Mouse (Mus musculus) neural tube, embryonic 13.5 days (tissue): ENCODE data around the gene Rab31. TPM values are rescaled to one million over a fixed set of nuclear protein-coding genes. Genes with fewer than 3 reads are reported as not detected.

Experiments used
- ATAC-seq: fragments of 200-750 bp; cut with Nextera tagmentation; 2 replicates; pipeline ENCODE4 v1.8.0; 2017; ENCODE audit warnings: low read depth, mild to moderate bottlenecking, moderate TSS enrichment, moderate library complexity
- H3K27ac ChIP-seq: fragments of 300-500 bp; sonication (generic); replicated peaks from 2 replicates; pipeline ENCODE4 v1.5.1; 2015; ENCODE audit warnings: moderate library complexity, mild to moderate bottlenecking, inconsistent platforms
- H3K27me3 ChIP-seq: fragments of 300-500 bp; sonication (generic); 2 replicates; pipeline ENCODE4 v1.6.1; 2015; ENCODE audit warnings: mild to moderate bottlenecking, inconsistent platforms
- H3K36me3 ChIP-seq: fragments of 300-500 bp; sonication (generic); 2 replicates; pipeline ENCODE4 v1.6.1; 2015; ENCODE audit warnings: mild to moderate bottlenecking, inconsistent platforms
- H3K4me1 ChIP-seq: fragments of 300-500 bp; sonication (generic); replicated peaks from 2 replicates; pipeline ENCODE4 v1.6.1; 2015; ENCODE audit warnings: inconsistent platforms
- H3K4me2 ChIP-seq: fragments of 300-500 bp; sonication (generic); 2 replicates; pipeline ENCODE4 v1.6.1; 2015; ENCODE audit warnings: inconsistent platforms, mild to moderate bottlenecking, moderate library complexity
- H3K4me3 ChIP-seq: fragments of 300-500 bp; sonication (generic); 2 replicates; pipeline ENCODE4 v1.5.1; 2015; ENCODE audit warnings: mild to moderate bottlenecking, inconsistent platforms
- H3K9ac ChIP-seq: fragments of 300-500 bp; sonication (generic); 2 replicates; pipeline ENCODE4 v1.6.1; 2015; ENCODE audit warnings: moderate library complexity, mild to moderate bottlenecking, inconsistent platforms
- H3K9me3 ChIP-seq: fragments of 300-500 bp; sonication (generic); 2 replicates; pipeline ENCODE4 v1.6.1; 2016; ENCODE audit warnings: inconsistent platforms
- WGBS: fragments of 180-500 bp; shearing (Covaris S2); methylation state at CpG from one replicate; pipeline ENCODE4 v1.1.7; 2015; 5-methylcytosine and 5-hydroxymethylcytosine counted together
- polyA plus RNA-seq: library from polyadenylated mRNA; unstranded; fragments of >200 nt; fragmentation: Nextera tagmentation; extraction: Ambion mirVana; gene quantifications from 2 replicates; pipeline ENCODE4 v1.2.1, GENCODE M21; 2015

Rab31 gene
- polyA plus RNA-seq, 1 experiment from 2014 or later = 65.5 TPM

DNA sequence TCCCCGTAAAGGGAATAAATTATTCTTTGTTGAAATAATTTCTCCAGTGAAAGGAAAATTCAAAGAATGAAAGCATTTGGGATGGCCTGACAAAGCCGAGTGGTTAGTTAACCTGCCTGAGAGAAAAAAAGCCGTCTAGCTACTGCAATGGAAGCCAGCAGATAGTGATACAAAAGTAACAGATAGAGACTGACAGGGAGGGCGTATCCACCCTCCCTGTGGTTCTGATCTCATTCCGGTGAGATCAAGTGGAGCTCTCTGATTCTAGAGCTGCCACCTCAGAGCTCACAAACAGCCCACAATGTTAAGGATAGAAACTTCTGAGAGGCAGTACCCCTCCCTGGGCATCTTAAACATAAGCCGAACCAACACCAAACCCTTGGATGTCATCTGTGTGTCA, 23.6 kb downstream of the Rab31 start:
- Histone ChIP-seq H3K27ac (no peak overlapping the region), H3K4me2 (no peak overlapping the region), H3K9ac (no peak overlapping the region), H3K4me3 (no peak overlapping the region), H3K9me3 (peaks cover 9% of the 10 kb centered on the region), H3K27me3 (no peaks in the 10 kb centered on the region), H3K36me3 (peaks cover 17% of the 10 kb centered on the region), H3K4me1 (peaks cover 11% of the 10 kb centered on the region; the same call in 1 of the 2 replicates)
- 85% methylated on average over 6 of the region's 6 CpGs for WGBS
- ATAC-seq = no peak

DNA sequence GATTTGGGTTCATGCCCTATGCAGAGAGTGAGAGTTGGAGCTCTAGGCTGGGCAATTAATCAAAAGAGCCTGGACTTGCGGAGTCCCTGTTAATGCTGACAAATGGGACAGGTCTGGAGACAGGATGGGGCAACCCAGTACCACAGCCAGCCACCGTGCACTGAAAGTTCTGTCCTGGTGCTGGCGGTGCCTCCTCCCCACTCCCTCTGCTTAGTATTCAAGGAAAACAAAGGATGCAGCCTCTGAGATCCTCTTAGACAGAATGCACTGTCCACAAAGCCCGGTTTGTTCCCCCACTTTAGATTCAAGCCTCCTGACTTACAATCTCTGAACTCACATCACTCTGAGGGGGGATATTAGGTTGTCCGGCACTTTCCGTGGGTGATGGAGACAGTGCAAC, 26.2 kb downstream of the Rab31 start:
- Histone ChIP-seq H3K4me1 (peaks cover 37% of the 10 kb centered on the region), H3K4me3 (no peak overlapping the region), H3K36me3 (peaks cover 10% of the 10 kb centered on the region; the same call in 1 of the 2 replicates), H3K4me2 (no peak overlapping the region), H3K9me3 (no peaks in the 10 kb centered on the region; the same call in 1 of the 2 replicates), H3K27me3 (no peaks in the 10 kb centered on the region), H3K9ac (no peak overlapping the region), H3K27ac (peak overlapping the region; percentile 28; the same call in 1 of the 2 replicates)
- ATAC-seq = no peak
- WGBS = 55% methylated on average over 6 of the region's 6 CpGs

DNA sequence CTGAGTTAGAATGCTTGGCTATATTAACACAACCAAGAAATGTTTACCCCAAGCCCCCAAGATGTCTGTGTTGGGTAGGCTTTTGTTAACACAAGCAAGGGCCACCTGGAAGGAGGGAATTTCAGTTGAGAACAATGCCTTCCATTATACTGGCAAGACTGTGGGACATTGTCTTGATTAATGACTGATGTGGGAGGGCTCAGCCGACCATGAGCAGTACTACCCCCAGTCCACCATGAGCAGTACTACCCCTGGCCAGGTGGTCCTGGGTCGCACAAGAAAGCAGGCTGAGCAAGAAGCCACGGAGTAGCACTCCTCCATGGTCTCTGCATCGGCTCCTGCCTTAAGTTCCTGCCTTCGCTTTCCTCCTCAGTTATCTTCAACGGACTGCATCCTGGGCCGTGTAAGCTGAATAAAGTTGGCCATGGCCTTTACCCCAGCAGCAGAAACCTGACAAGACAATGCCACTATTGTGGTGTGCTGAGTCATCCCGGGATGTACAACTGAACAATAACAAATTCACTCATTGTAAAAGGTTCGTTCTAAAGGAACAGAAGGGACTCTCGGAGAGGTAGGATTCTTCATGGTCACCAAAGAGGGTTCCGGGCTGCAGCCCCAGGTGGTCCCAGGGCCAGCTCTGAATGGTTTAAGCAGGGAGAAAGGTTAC, 28.8 kb downstream of the Rab31 start:
- no peaks in the 10 kb centered on the region for H3K9me3 ChIP-seq
- ATAC-seq = no peak
- H3K4me1 ChIP-seq = peaks cover 37% of the 10 kb centered on the region
- WGBS = 59% methylated on average over 11 of the region's 11 CpGs
- no peak overlapping the region for H3K9ac ChIP-seq
- no peaks in the 10 kb centered on the region for H3K27me3 ChIP-seq
- no peak overlapping the region for H3K4me2 ChIP-seq
- H3K27ac ChIP-seq = peak overlapping the region; percentile 90
- H3K36me3 ChIP-seq = 0 out of 2 replicates have a peak, but pooled peaks cover 7% of the 10 kb centered on the region
- H3K4me3 ChIP-seq = no peak overlapping the region

DNA sequence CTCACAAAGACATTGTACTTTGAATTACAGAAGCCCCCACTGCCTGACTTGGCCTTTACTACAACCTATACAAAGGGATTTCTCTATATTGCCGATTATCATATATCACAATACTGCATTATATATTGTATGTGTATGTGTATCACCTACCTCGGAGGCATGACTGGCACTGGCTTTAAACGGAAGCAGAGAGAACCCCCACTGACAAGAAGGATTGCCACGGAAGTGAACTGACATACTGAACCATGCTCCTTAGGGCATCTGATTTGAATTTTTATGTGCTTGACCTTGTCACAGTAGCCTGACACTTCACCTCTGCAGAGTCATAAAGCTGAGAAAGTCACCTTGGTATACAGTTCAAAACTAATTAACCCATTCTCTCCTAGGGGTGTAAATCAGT, 29.6 kb downstream of the Rab31 start:
- 0 out of 2 replicates have a peak, but pooled peaks cover 7% of the 10 kb centered on the region for H3K36me3 ChIP-seq
- no peak overlapping the region for H3K9ac ChIP-seq
- H3K27me3 ChIP-seq = no peaks in the 10 kb centered on the region
- H3K4me2 ChIP-seq = peak overlapping the region; percentile 0; the same call in 1 of the 2 replicates
- no peak overlapping the region for H3K4me3 ChIP-seq
- H3K9me3 ChIP-seq = no peaks in the 10 kb centered on the region
- 23% methylated on average over 4 of the region's 4 CpGs for WGBS
- peaks cover 37% of the 10 kb centered on the region for H3K4me1 ChIP-seq
- ATAC-seq = peak; percentile 42
- H3K27ac ChIP-seq = peak overlapping the region; percentile 90

DNA sequence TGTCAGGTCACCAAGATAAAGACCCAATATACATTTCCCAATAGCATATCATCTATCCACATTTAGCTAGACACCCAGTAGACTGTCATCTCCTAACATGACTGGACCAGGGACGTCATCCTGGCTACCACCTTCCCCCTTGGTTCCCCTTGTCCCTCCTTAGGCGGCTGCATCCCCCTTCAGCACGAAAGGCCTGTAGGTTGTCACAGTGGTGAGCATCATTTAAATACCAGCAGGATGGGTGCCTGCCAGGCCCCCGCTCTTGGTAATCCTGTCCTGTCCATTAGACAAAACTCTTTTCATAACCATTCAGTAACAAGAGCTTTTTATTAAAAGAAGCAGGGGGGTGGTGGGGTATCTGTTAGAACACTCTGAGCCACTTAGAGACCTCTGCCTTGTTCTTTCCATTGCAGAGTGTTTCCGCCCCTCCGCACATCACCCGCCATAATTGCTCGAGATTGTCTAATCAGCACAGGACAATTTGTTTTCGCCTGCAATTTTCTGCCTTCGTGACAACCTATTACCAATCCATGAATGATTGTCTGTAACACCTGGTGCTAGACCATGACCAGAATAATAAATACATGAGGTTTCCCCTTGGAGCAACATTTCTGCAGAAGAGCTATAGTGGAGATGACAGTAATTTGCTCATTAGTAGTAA, 30.2 kb downstream of the Rab31 start:
- H3K9ac ChIP-seq = no peak overlapping the region
- H3K9me3 ChIP-seq = no peaks in the 10 kb centered on the region
- no peaks in the 10 kb centered on the region for H3K27me3 ChIP-seq
- peak overlapping the region; percentile 90 for H3K27ac ChIP-seq
- ATAC-seq = peak; percentile 88
- peak overlapping the region; percentile 3; the same call in 1 of the 2 replicates for H3K4me2 ChIP-seq
- WGBS = 26% methylated on average over 10 of the region's 10 CpGs
- H3K36me3 ChIP-seq = 0 out of 2 replicates have a peak, but pooled peaks cover 7% of the 10 kb centered on the region
- H3K4me1 ChIP-seq = peaks cover 37% of the 10 kb centered on the region
- H3K4me3 ChIP-seq = no peak overlapping the region

DNA sequence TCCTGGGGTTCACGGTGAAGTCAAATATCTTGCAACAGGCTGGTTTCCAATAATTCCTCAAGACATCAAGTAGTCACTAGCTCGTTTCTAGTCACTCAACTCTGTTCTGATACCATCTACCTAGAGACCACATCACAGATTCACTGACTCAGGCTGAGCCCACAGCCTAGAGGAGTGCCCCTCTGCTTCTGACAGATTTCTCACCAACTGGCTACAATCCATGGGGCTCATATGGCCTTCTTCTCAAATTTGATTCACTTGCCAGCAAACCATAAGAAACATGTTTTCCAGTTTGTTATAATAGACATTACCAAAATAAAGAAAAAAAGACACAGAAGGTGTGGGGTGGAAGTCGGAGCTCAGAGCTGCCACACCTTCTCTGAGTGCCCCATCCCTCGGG, 31.0 kb downstream of the Rab31 start:
- H3K36me3 ChIP-seq = 0 out of 2 replicates have a peak, but pooled peaks cover 7% of the 10 kb centered on the region
- H3K9ac ChIP-seq = no peak overlapping the region
- H3K4me1 ChIP-seq = peaks cover 34% of the 10 kb centered on the region
- peak overlapping the region; percentile 90 for H3K27ac ChIP-seq
- WGBS = 88% methylated on average over 4 of the region's 4 CpGs
- no peak overlapping the region for H3K4me2 ChIP-seq
- H3K4me3 ChIP-seq = no peak overlapping the region
- ATAC-seq = no peak
- no peaks in the 10 kb centered on the region for H3K27me3 ChIP-seq
- no peaks in the 10 kb centered on the region for H3K9me3 ChIP-seq

DNA sequence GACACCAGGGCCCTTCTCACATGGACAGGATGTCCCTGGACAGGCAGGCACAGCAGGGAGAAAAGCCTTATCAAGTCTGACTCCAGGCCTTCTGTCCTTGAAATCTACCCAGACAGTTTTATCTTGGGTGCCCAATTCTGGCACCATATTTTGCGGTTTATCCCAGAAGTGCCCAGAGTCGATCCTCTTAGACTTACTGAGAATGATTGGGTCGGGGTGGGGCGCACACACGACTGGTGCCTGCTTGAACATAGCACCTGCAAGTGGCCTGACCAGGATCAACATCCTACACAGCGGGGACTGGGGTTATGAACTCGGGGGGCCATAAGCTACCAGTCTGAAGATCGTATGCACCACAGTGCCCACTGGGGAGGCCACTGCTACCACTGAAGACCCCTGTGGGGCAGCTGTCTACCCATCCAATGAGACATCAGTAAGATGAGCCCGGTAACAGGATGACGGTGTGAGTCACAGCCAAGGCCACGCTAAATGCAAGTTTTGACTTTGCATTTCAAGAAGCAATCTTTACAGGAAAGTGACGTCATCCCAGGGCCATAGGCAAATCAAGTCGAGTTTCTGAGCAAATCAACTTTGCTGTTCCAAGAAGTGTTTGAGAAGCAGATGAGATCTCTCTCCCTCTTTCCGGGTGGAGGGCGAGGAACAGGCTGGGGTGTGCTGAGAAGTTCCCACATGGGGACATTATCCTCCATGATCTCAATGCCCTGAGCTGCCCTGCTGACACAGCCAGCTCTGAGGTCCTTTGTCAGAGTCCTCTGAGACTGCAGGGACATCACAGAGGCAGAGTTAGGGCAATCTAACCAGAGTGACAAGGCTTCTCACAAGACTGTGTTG, 32.5 kb downstream of the Rab31 start:
- H3K4me3 ChIP-seq = no peak overlapping the region
- no peak overlapping the region for H3K9ac ChIP-seq
- no peaks in the 10 kb centered on the region for H3K9me3 ChIP-seq
- H3K4me2 ChIP-seq = no peak overlapping the region
- WGBS = 84% methylated on average over 15 of the region's 15 CpGs
- H3K36me3 ChIP-seq = 0 out of 2 replicates have a peak, but pooled peaks cover 2% of the 10 kb centered on the region
- H3K4me1 ChIP-seq = peaks cover 28% of the 10 kb centered on the region
- ATAC-seq = no peak
- no peak overlapping the region for H3K27ac ChIP-seq
- no peaks in the 10 kb centered on the region for H3K27me3 ChIP-seq

DNA sequence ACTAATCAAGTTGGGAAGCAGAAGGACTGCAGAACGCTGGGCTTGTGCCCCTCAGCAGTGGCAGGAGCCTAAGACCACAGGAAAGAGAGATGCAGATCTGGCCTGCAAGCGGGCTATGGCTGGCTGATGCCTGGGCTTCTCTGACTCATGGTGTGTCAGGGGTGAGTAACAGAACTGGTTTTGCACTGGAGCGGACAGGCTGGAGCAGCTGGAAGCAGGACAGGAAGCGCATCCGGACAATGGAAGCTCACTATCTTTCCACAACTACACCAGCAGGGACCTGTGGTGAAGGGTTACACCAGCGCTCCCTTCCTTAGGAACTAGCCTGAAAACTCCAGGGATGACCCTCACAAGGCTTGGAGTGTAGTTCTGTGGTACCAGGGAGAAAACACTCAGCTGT, 34.9 kb downstream of the Rab31 start:
- no peak for ATAC-seq
- 89% methylated on average over 6 of the region's 6 CpGs for WGBS
- no peak overlapping the region for H3K4me2 ChIP-seq
- H3K4me3 ChIP-seq = no peak overlapping the region
- no peaks in the 10 kb centered on the region for H3K36me3 ChIP-seq
- H3K27me3 ChIP-seq = no peaks in the 10 kb centered on the region
- no peaks in the 10 kb centered on the region for H3K9me3 ChIP-seq
- no peak overlapping the region for H3K9ac ChIP-seq
- no peak overlapping the region for H3K27ac ChIP-seq
- peaks cover 12% of the 10 kb centered on the region for H3K4me1 ChIP-seq

DNA sequence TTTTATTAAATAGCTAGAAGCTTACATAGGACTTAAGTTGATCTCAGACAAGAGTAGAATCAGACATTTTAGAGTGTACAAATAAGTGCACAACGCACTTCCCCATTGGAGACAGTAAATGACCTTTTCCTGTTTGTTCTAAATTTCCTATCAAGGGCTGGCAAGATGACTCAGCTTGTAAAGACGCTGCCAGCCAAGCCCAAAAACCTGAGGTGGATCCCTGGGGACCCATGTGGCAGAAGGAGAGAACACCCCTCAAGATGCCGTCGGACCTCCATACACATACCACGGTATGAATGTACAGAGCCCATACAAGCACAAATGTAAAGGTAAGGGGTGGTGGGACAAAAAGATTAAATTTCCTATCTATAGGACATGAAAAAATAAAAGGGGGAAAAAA, 35.4 kb downstream of the Rab31 start:
- H3K27ac ChIP-seq = no peak overlapping the region
- ATAC-seq = no peak
- peaks cover 8% of the 10 kb centered on the region for H3K4me1 ChIP-seq
- H3K9me3 ChIP-seq = no peaks in the 10 kb centered on the region
- WGBS = 71% methylated on average over 5 of the region's 5 CpGs
- H3K9ac ChIP-seq = no peak overlapping the region
- no peak overlapping the region for H3K4me2 ChIP-seq
- H3K36me3 ChIP-seq = no peaks in the 10 kb centered on the region
- H3K27me3 ChIP-seq = no peaks in the 10 kb centered on the region
- no peak overlapping the region for H3K4me3 ChIP-seq

DNA sequence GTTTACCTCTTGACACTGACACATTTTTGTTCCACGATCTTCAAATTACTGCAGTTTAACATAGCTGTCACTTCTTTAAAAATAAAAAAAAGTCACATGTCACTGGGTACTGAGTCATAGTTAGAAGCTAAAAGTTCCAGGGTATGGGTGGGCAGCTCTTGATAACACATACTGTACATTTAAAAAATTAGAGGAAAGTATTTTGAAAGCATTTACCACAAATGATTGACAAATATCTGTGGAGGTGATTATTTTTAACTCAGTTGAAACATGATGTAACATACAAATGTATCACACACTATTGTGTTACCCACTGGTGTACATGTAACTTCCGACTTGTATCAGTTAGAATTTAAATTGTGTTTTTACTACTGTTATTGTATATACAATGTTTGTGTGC, 37.5 kb downstream of the Rab31 start:
- H3K27ac ChIP-seq = no peak overlapping the region
- no peak for ATAC-seq
- no peak overlapping the region for H3K9ac ChIP-seq
- H3K4me3 ChIP-seq = no peak overlapping the region
- no peak overlapping the region for H3K4me2 ChIP-seq
- no peaks in the 10 kb centered on the region for H3K36me3 ChIP-seq
- WGBS = 95% methylated on average over 2 of the region's 2 CpGs
- no peaks in the 10 kb centered on the region for H3K27me3 ChIP-seq
- H3K9me3 ChIP-seq = no peaks in the 10 kb centered on the region
- H3K4me1 ChIP-seq = no peaks in the 10 kb centered on the region

DNA sequence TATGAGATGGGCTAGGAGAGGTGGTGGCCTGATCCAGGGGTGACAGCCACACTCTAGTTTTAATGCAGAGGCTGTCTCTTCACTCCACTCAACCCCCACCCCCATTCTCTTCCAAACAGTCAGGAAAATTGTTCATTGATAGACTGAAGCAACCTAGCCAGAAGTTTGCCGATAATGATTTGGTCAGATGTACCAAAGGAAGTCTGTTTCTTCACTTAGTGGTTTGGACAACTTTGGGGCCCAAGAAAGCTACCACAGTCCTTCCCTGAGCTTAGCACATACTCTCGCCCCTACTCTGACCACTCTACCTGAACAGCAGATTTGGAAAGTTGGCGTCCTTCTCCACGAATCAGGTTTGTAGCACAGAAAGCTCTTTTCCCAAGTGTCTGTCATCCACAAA, 39.9 kb downstream of the Rab31 start:
- H3K27ac ChIP-seq = no peak overlapping the region
- no peaks in the 10 kb centered on the region for H3K36me3 ChIP-seq
- no peaks in the 10 kb centered on the region for H3K4me1 ChIP-seq
- no peaks in the 10 kb centered on the region for H3K9me3 ChIP-seq
- no peak overlapping the region for H3K9ac ChIP-seq
- no peak overlapping the region for H3K4me3 ChIP-seq
- ATAC-seq = no peak
- H3K27me3 ChIP-seq = no peaks in the 10 kb centered on the region
- WGBS = 86% methylated on average over 4 of the region's 4 CpGs
- H3K4me2 ChIP-seq = no peak overlapping the region

DNA sequence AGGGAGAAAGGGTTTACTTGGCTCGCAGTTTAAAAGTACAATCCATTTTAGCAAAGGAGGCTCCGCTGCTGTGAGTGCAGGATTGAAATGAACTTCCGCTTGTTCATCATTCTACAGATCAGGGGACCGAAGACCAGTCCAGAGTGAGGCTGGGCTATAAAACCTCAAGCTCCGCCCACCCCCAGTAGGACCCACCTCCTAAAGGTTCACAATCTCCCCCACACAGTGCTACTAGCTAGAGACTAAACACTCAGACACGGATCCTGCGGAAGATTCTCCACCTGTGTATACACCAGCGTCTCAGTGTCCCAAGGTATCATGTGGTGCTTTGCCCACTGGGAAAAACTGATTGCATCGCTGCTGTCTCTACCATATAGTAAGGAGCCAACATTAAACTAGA, 40.8 kb downstream of the Rab31 start:
- 86% methylated on average over 9 of the region's 9 CpGs for WGBS
- no peak overlapping the region for H3K4me2 ChIP-seq

More for the DNA sequence above, 40.8 kb downstream of the Rab31 start:
- no peaks in the 10 kb centered on the region for H3K9me3 ChIP-seq
- no peak overlapping the region for H3K4me3 ChIP-seq
- H3K27ac ChIP-seq = no peak overlapping the region
- no peak overlapping the region for H3K9ac ChIP-seq
- ATAC-seq = no peak
- H3K4me1 ChIP-seq = no peaks in the 10 kb centered on the region
- H3K36me3 ChIP-seq = no peaks in the 10 kb centered on the region
- H3K27me3 ChIP-seq = no peaks in the 10 kb centered on the region
